Mouse (Mus musculus) adrenal gland, adult 18-20 months (tissue): Measurements from ENCODE around the gene Dnpep. TPM values are rescaled to one million over a fixed set of nuclear protein-coding genes. Genes with fewer than 3 reads are reported as not detected.

Experiments
- DNase-seq, 2 experiments: peaks; one replicate each; pipeline ENCODE4 v3.0.0; 2021 to 2022; ENCODE audit warnings: low spot score in 2 of 2
- total RNA-seq, 2 experiments: library from RNA; stranded (reverse); gene quantifications; 1 replicate in 1 of 2; 2 replicates in 1 of 2; pipeline ENCODE4 v1.2.3; 2021

Dnpep gene
- total RNA-seq, 2 experiments from 2014 or later, result 90.1 to 90.6 TPM

DNA sequence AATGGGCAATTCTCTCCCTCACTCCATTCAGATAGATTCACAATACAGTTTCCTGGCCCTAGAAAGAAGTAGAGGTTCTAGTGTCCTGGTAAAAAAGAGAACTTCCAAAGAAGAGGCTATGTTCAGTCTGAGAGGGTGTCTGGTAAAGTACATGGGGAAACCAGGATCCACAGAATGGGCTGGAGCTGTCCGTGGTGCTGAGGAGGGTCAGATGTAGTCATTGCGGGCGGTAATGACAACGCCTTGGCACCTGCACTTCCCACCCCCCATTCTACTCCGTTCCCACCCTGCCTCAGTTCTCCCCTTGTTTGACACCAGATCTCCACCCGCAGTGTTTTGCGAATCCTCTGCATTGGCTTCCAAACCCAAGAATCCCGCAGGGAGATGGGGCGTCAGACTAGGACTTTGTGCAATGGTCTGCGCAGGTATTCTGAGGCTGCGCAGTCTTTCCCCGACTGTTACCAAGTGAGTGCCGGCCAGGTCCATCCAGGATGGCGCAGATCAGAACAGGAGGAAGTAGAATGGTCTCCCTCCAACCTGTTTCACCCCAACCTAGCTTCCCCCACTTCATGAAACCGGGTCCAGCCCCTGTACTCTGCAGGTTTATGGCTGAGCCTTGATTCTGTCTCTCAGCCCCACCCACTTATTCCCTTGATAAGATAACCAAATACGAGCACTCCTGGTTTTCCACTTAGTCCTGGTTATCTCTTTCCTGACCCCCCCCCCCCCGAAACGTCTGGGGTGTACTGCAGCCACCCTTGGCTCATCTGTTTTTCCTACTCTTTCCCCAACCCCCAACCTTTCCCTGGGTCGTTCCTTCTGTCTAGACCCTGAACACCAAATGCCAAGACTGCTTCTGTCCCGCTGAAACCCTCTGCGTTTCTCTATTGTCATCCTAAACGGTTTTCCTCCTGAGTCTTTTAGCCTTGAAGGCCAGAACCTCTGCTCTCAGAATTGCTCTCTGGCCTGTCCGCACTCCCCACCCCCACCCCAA is 40.3 kb downstream of the Dnpep start:
- DNase-seq, result peak; percentile 46 to 62

DNA sequence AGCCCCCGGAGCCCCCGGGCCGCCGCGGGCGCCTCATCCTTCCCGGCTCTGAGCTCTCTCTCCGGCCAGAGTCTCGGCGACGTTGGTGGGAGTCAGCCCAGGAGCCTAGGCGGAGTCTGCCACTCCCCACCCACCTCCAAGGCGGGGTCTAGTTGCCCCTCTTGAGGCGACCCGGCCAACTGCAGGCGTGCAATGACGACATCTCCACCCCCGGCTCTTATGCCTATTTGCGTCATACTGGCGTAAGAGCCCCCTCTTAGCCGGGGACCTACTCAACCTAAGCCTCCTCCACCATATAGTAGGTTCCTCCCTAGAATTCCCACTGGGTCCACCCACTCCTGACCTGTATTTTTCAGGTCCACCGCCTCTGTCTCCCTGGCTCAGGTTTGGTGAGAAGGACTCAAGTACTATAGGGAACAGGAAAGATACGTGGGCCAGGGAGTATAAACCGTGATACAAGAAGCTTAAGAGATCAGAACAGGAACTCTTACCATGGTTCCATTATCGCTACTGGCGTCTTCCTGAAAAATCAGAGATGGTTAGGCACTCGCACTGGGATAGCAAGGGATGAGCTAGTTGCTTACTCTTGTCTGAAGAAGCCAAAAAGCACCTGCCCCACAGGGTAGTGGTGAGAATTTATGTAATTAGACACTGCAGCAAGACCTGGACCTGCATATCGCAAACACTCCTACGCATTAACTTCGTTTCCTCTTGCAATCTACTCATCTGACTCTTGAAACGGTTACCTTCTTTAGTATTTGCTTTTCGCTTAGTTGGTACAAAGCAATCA is 53.5 kb downstream of the Dnpep start, which contains the start of gene Ptprn:
Ptprn (minus strand) TSS at position 412 of the 790 bp plus-strand sequence.
- no peak for DNase-seq

DNA sequence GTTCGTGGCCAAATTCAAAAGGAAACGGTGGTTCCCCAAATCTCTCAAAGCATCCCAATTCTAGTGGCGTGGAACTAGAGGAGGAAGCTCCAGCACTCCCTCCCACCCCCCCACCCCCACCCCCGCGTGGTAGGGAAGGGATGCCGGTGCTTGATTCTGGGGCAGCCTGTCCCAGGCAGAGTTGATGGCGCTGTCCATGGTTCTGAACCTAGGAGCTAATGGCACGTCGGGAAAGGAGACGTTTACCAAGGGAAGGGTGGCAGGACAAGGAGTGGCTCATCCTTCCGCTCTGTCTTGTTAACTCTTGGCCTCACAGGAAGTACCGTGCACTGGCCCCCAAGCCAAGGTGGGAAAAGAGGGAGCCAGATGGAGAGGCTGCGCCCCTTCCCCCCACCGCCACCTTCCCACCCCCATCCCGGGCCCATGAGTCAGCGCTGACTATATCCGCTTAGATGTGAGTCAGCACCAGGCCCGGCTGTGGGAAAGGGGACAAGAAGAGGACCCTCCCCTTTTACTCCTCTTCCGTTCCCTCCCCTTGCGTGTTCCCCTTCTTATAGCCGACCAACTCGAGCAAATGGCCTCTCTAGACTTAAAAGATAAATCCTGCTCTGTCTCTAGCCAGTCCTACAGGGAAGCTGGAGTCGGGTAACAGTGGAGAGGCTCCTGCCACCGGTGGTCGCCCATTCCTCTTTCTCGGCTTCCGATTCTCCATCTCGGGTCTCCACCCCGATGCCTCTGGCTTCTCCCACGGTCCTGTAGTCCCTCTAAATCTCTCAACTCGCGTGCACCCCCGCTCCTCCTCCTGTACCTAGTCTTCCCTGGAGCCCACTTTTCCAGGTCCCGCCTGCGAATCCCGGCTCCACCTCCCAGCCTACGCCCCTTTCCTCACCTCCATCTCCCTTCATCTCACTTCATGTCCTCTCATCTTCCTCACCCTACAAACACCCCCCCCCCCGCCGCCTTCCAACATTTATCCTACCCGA is 54.5 kb downstream of the Dnpep start:
- DNase-seq, result peak; percentile 63 to 68

DNA sequence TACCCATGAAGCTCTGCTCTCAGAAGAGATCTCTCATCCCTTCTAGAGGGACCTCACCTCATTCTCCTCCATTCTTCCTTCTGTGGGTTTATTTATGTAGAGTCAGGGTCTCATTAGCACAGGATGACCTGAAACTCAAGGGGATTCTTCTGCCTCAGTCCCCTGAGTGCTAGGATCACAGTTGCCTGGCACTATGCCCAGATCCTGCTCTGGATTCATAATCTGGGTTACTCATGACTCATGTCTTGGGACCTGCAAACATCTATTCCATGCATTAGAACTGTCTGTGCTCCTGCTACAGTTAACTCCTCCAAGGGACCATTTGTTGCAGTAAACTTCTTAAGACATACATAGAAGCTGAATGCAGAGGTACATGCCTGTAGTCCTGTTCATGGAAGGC is 56.5 kb downstream of the Dnpep start:
- DNase-seq, result no peak

Other genes starting within 250 kb of the Dnpep start
- gene Nhej1, start 192.8 kb downstream of the Dnpep start, total RNA-seq, result 1 to 10 TPM; 6.1 to 7.4 TPM
- gene Slc23a3, start 184.1 kb downstream of the Dnpep start, total RNA-seq, result under 1 TPM; 0.32 to 0.63 TPM
- 10 to 100 TPM; 32.3 to 33.2 TPM for gene Cnppd1, start 175.3 kb downstream of the Dnpep start, total RNA-seq
- 10 to 100 TPM; 86.5 to 95.1 TPM for gene Retreg2, start 175.2 kb downstream of the Dnpep start, total RNA-seq
- 10 to 100 TPM; 29.4 to 31.8 TPM for gene Zfand2b, start 149.3 kb downstream of the Dnpep start, total RNA-seq
- 10 to 100 TPM; 23.1 to 23.3 TPM for gene Abcb6, start 137.6 kb downstream of the Dnpep start, total RNA-seq
- gene Ankzf1, start 125.8 kb downstream of the Dnpep start, total RNA-seq, result 10 to 100 TPM; 13.0 to 18.5 TPM
- gene Atg9a, start 125.8 kb downstream of the Dnpep start, total RNA-seq, result 10 to 100 TPM; 38.0 to 42.7 TPM
- 10 to 100 TPM; 16.6 to 22.8 TPM for gene Glb1l, start 107.2 kb downstream of the Dnpep start, total RNA-seq
- gene Stk16, start 107.2 kb downstream of the Dnpep start, total RNA-seq, result 100 to 1,000 TPM; 117 to 119 TPM
- gene Tuba4a, start 98.1 kb downstream of the Dnpep start, total RNA-seq, result 100 to 1,000 TPM in 1 of 2 experiments, 10 to 100 TPM in 1; 48.9 to 119 TPM
- not detected for gene A630095N17Rik, start 85.9 kb downstream of the Dnpep start, total RNA-seq
- gene Dnajb2, start 81.6 kb downstream of the Dnpep start, total RNA-seq, result 100 to 1,000 TPM; 118 to 204 TPM
- 10 to 100 TPM; 51.0 to 59.5 TPM for gene Ptprn, start 53.5 kb downstream of the Dnpep start, total RNA-seq
- gene Resp18, start 39.6 kb downstream of the Dnpep start, total RNA-seq, result 100 to 1,000 TPM; 141 to 165 TPM
- 10 to 100 TPM; 15.9 to 21.3 TPM for gene Des, start 42.3 kb upstream of the Dnpep start, total RNA-seq
- gene Speg, start 57.3 kb upstream of the Dnpep start, total RNA-seq, result 10 to 100 TPM in 1 of 2 experiments, 1 to 10 TPM in 1; 7.3 to 10.8 TPM
- 10 to 100 TPM; 53.2 to 56.1 TPM for gene Gmppa, start 117.9 kb upstream of the Dnpep start, total RNA-seq
- 1 to 10 TPM; 5.1 to 8.1 TPM for gene Asic4, start 132.4 kb upstream of the Dnpep start, total RNA-seq
- 10 to 100 TPM; 58.9 to 59.1 TPM for gene Chpf, start 161.3 kb upstream of the Dnpep start, total RNA-seq
- 1 to 10 TPM; 3.5 to 6.2 TPM for gene Tmem198, start 161.5 kb upstream of the Dnpep start, total RNA-seq
- 10 to 100 TPM; 48.9 to 54.4 TPM for gene Obsl1, start 188.5 kb upstream of the Dnpep start, total RNA-seq
- gene Inha, start 189.1 kb upstream of the Dnpep start, total RNA-seq, result 10 to 100 TPM; 18.2 to 29.6 TPM
- gene Stk11ip, start 203.5 kb upstream of the Dnpep start, total RNA-seq, result 10 to 100 TPM; 12.6 to 19.5 TPM
- gene Slc4a3, start 228.3 kb upstream of the Dnpep start, total RNA-seq, result 100 to 1,000 TPM in 1 of 2 experiments, 10 to 100 TPM in 1; 92.6 to 132 TPM